Mouse (Mus musculus): Measurements from ENCODE around the gene Miox. TPM values are rescaled to one million over a fixed set of nuclear protein-coding genes. Genes with fewer than 3 reads are reported as not detected.
A peak's percentile ranks its signal among the peaks of the same experiment; 100 is the strongest.

Miox gene
- total and polyA plus RNA-seq, 3 experiments: not detected

DNA sequence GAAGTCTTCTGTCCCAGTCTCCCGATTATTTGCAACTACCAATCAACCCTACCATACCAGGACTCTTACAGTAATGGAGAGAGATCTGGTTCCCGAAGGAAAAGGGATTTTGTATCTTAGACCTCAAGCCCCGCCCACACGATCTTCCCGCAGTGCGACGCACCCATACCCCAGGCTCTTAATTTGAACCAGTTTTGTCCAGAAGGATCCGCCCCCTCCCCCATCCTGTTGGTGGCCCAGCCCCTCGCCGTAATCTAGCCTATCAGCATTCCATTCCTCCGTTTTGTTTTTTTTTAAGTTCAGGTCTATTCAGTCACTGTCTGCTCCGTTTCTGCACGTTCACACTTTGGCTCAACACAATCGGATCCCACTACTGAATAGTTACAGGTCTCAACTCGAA lies 22.2 kb downstream of the Miox start (continued):
- no peak for TF ChIP-seq CHD1 (IDR thresholded peaks at IDR 0.05; ENCODE audit: low read depth, low read length)
- 0 out of 2 replicates have a peak, but pooled peaks have one; percentile 34 for TF ChIP-seq TCF12 (IDR thresholded peaks at IDR 0.05; ENCODE audit: low read depth, low read length)
- peak in 1 of 2 experiments; percentile 36; a peak in 2 of 4 replicates for TF ChIP-seq POLR2A (IDR thresholded peaks at IDR 0.05; ENCODE audit: control insufficient read depth in 1 of 2, insufficient read depth in 1 of 2, low read depth in 1 of 2, low read length in 2 of 2, poor library complexity in 1 of 2)
- no peak for TF ChIP-seq MYB (IDR thresholded peaks at IDR 0.05; ENCODE audit: low read depth, low read length)
- TF ChIP-seq USF1 (IDR thresholded peaks at IDR 0.05; ENCODE audit: low read depth, low read length): no peak
- no peak for TF ChIP-seq ETS1 (IDR thresholded peaks at IDR 0.05; ENCODE audit: low read depth, low read length)
- TF ChIP-seq MXI1 (IDR thresholded peaks at IDR 0.05; ENCODE audit: low read depth, low read length): peak; percentile 76
- peak; percentile 53; the same call in 1 of the 2 replicates for TF ChIP-seq TBP (IDR thresholded peaks at IDR 0.05; ENCODE audit: low read depth, low read length)
- TF ChIP-seq NELFE (IDR thresholded peaks at IDR 0.05; ENCODE audit: low read depth, low read length): peak; percentile 46
- TF ChIP-seq RAD21 (IDR thresholded peaks at IDR 0.05; ENCODE audit: low read depth, low read length): no peak
- TF ChIP-seq MEF2A (IDR thresholded peaks at IDR 0.05; ENCODE audit: extremely low read depth, insufficient replicate concordance, low read depth, low read length, poor library complexity, severe bottlenecking): no peak
- TF ChIP-seq TAL1 (IDR thresholded peaks at IDR 0.05; ENCODE audit: low read length): no peak
- peak; percentile 74 for TF ChIP-seq HCFC1 (IDR thresholded peaks at IDR 0.05; ENCODE audit: low read depth, low read length)
- TF ChIP-seq NRF1 (IDR thresholded peaks at IDR 0.05; ENCODE audit: insufficient read depth, low read depth, low read length, poor library complexity, severe bottlenecking): no peak
- TF ChIP-seq ZNF384 (IDR thresholded peaks at IDR 0.05; ENCODE audit: low read depth, low read length): peak; percentile 95
- TF ChIP-seq ZMIZ1 (IDR thresholded peaks at IDR 0.05; ENCODE audit: low read depth, low read length): no peak; the same call in 1 of the 2 replicates
- peak; percentile 56 for TF ChIP-seq CHD2 (IDR thresholded peaks at IDR 0.05; ENCODE audit: low read length)
- TF ChIP-seq CTCF (IDR thresholded peaks at IDR 0.05 in 2 of 3, conservative IDR thresholded peaks at IDR 0.05 in 1 of 3; ENCODE audit: control insufficient read depth in 1 of 3, insufficient read depth in 1 of 3, low read depth in 2 of 3, low read length in 3 of 3, poor library complexity in 1 of 3, severe bottlenecking in 1 of 3): no peak
- no peak for TF ChIP-seq RCOR1 (IDR thresholded peaks at IDR 0.05; ENCODE audit: low read depth, low read length)

DNA sequence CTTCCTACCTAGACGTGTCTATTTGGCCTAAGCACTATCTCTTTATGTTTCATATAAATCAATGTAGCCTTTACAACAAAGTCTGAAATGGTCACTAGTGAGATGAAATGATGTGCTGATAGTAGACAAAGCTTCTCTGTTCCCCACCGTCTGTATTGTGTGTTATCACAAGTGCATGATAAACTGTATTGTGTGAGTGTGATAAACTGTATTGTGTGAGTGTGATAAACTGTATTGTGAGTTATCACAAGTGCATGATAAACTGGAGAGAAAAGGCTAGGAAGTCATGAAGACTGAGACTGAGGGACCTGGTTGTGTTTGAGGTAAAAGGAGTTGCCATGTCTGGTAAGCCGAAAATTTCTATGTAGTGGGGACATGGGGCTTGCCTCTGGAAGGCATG lies 24.6 kb downstream of the Miox start:
- H3K4me1 ChIP-seq (ENCODE audit: control insufficient read depth in 1 of 2, insufficient read depth in 2 of 2, low read length in 2 of 2): peaks cover 21% of the 10 kb centered on the region in 2 experiments
- H3K36me3 ChIP-seq (ENCODE audit: control insufficient read depth in 1 of 2, insufficient read depth in 2 of 2, low read length in 2 of 2): peaks cover 5 to 28% of the 10 kb centered on the region in 2 experiments
- no peak overlapping the region for H3K4me3 ChIP-seq (ENCODE audit: control insufficient read depth in 1 of 2, insufficient read depth in 1 of 2, low read depth in 2 of 2, low read length in 2 of 2)
- H3K27ac ChIP-seq (ENCODE audit: control insufficient read depth, low read depth, low read length): peak overlapping the region; percentile 21
- no peak for DNase-seq (ENCODE audit: low read depth, low spot score)
- H3K79me2 ChIP-seq (ENCODE audit: control insufficient read depth, insufficient read depth, low read length, poor library complexity): peaks cover 51% of the 10 kb centered on the region
- no peaks in the 10 kb centered on the region for H3K9me3 ChIP-seq (replicated peaks; ENCODE audit: insufficient read depth, low read length)
- no peak overlapping the region for H3K9ac ChIP-seq (ENCODE audit: control insufficient read depth, low read depth, low read length, poor library complexity, severe bottlenecking)
- no peaks in the 10 kb centered on the region for H3K27me3 ChIP-seq (ENCODE audit: control insufficient read depth in 1 of 2, insufficient read depth in 2 of 2, low read length in 2 of 2)
- TF ChIP-seq TCF12 (IDR thresholded peaks at IDR 0.05; ENCODE audit: low read depth, low read length) (peak; percentile 72; the same call in 1 of the 2 replicates), MEF2A (IDR thresholded peaks at IDR 0.05; ENCODE audit: extremely low read depth, insufficient replicate concordance, low read depth, low read length, poor library complexity, severe bottlenecking) (no peak), EP300 (IDR thresholded peaks at IDR 0.05; ENCODE audit: low read depth in 1 of 2, low read length in 2 of 2) (peak; percentile 56 to 79), JUND (IDR thresholded peaks at IDR 0.05; ENCODE audit: low read depth, low read length) (no peak), POLR2AphosphoS5 (IDR thresholded peaks at IDR 0.05; ENCODE audit: borderline replicate concordance, low read depth, low read length) (no peak), SMC3 (IDR thresholded peaks at IDR 0.05; ENCODE audit: low read depth, low read length) (no peak), MAZ (IDR thresholded peaks at IDR 0.05; ENCODE audit: low read depth, low read length) (no peak), POLR2A (IDR thresholded peaks at IDR 0.05; ENCODE audit: control insufficient read depth in 1 of 2, insufficient read depth in 1 of 2, low read depth in 1 of 2, low read length in 2 of 2, poor library complexity in 1 of 2) (no peak), GATA1 (IDR thresholded peaks at IDR 0.05; ENCODE audit: low read depth, low read length) (peak; percentile 82)

Data from MEL (cell line).